Comparison of ENCODE assay signal across 11 mouse cellular contexts in genomic region chr17:48442745-48443457, GRCm38 (mm10). TPM values are rescaled to one million over a fixed set of nuclear protein-coding genes. Genes with fewer than 3 reads are reported as not detected.
DNase-seq lines count a peak whose midpoint lies in the region; ATAC-seq and TF ChIP-seq lines count a peak whose summit lies in the region.
"Had no signal": no experiment of that assay in that cellular context is flagged by ENCODE, and none has a peak within 500 bp of the region (broad histone marks: within the 10 kb centered on the region; RNA-seq: fewer than 3 reads in every experiment).

No protein-coding gene starts in this region.

- peak; percentile 45 for DNase-seq in forebrain, embryonic 14.5 days (ENCODE audit: low spot score)
- DNase-seq in embryo, embryonic 10.5 days (ENCODE audit: low spot score), result peak; percentile 30
- no peak for DNase-seq in Muller cell, postnatal 12 days (ENCODE audit: inconsistent ontology term)
- DNase-seq in right cerebral cortex, postnatal 10 days (ENCODE audit: low spot score in 2 of 2), result no peak
- no peak for DNase-seq in layer of hippocampus, adult 9-11 months
- DNase-seq: cerebellum, postnatal 25 days; liver, embryonic 13.5 days had no signal

- H3K9me3 ChIP-seq in forebrain, embryonic 14.5 days (replicated peaks; ENCODE audit: control insufficient read depth, low read length), result no peaks in the 10 kb centered on the region
- H3K9me3 ChIP-seq in forebrain, embryonic 15.5 days, result no peaks in the 10 kb centered on the region
- no peaks in the 10 kb centered on the region for H3K9me3 ChIP-seq in E14TG2a.4 (ENCODE audit: low read length)
- no peaks in the 10 kb centered on the region for H3K9me3 ChIP-seq in kidney, embryonic 16.5 days (ENCODE audit: low read length)
- H3K9me3 ChIP-seq: liver, embryonic 13.5 days had no signal

- WGBS in forebrain, embryonic 14.5 days, result 68% methylated on average over 7 of the region's 7 CpGs
- WGBS in forebrain, embryonic 15.5 days, result 66% methylated on average over 7 of the region's 7 CpGs
- WGBS in kidney, embryonic 16.5 days, result 39% methylated on average over 7 of the region's 7 CpGs

- H3K4me3 ChIP-seq in forebrain, embryonic 14.5 days (ENCODE audit: low read depth, low read length), result no peak overlapping the region
- H3K4me3 ChIP-seq in forebrain, embryonic 15.5 days, result no peak overlapping the region
- peak overlapping the region; percentile 21; the same call in 1 of the 2 replicates for H3K4me3 ChIP-seq in E14TG2a.4 (replicated peaks; ENCODE audit: low read length)
- H3K4me3 ChIP-seq in kidney, embryonic 16.5 days (ENCODE audit: low read length), result no peak overlapping the region
- H3K4me3 ChIP-seq: liver, embryonic 13.5 days had no signal

- 0 out of 2 replicates have a peak, but pooled peaks have one; percentile 46 for ATAC-seq in forebrain, embryonic 14.5 days
- no peak for ATAC-seq in forebrain, embryonic 15.5 days (replicated peaks)
- ATAC-seq in kidney, embryonic 16.5 days (ENCODE audit: low FRiP score, low TSS enrichment), result peak; percentile 66
- ATAC-seq: CD4-positive, CD25-positive, alpha-beta regulatory T cell, adult 4 months had no signal

- no peaks in the 10 kb centered on the region for H3K36me3 ChIP-seq in forebrain, embryonic 14.5 days (ENCODE audit: control insufficient read depth, insufficient read depth, low read length)
- no peaks in the 10 kb centered on the region for H3K36me3 ChIP-seq in forebrain, embryonic 15.5 days
- H3K36me3 ChIP-seq in E14TG2a.4 (ENCODE audit: insufficient read depth, low read length), result no peaks in the 10 kb centered on the region
- H3K36me3 ChIP-seq in kidney, embryonic 16.5 days (ENCODE audit: insufficient read depth, low read length), result no peaks in the 10 kb centered on the region

- no peak overlapping the region for H3K9ac ChIP-seq in forebrain, embryonic 14.5 days (ENCODE audit: low read length)
- no peak overlapping the region for H3K9ac ChIP-seq in forebrain, embryonic 15.5 days (replicated peaks)
- no peak overlapping the region for H3K9ac ChIP-seq in kidney, embryonic 16.5 days (replicated peaks; ENCODE audit: low read length)
- H3K9ac ChIP-seq: liver, embryonic 13.5 days had no signal

- H3K27ac ChIP-seq in forebrain, embryonic 14.5 days (ENCODE audit: low read depth, low read length), result no peak overlapping the region
- no peak overlapping the region for H3K27ac ChIP-seq in forebrain, embryonic 15.5 days (replicated peaks)
- peak overlapping the region; percentile 29; the same call in 1 of the 2 replicates for H3K27ac ChIP-seq in kidney, embryonic 16.5 days (ENCODE audit: low read length)
- H3K27ac ChIP-seq: liver, embryonic 13.5 days had no signal

- TF ChIP-seq CTCF in E14TG2a.4 (conservative IDR thresholded peaks at IDR 0.05; ENCODE audit: low read length), result no peak

- no peak overlapping the region for H3K4me2 ChIP-seq in forebrain, embryonic 14.5 days (ENCODE audit: low read length)
- no peak overlapping the region for H3K4me2 ChIP-seq in forebrain, embryonic 15.5 days (replicated peaks)
- no peak overlapping the region for H3K4me2 ChIP-seq in kidney, embryonic 16.5 days (replicated peaks; ENCODE audit: low read depth, low read length)
- H3K4me2 ChIP-seq: liver, embryonic 13.5 days had no signal

- H3K4me1 ChIP-seq in forebrain, embryonic 14.5 days (ENCODE audit: control insufficient read depth, insufficient read depth, low read length), result no peaks in the 10 kb centered on the region
- H3K4me1 ChIP-seq in forebrain, embryonic 15.5 days, result no peaks in the 10 kb centered on the region
- peaks cover 30% of the 10 kb centered on the region for H3K4me1 ChIP-seq in E14TG2a.4 (replicated peaks; ENCODE audit: low read depth, low read length)
- H3K4me1 ChIP-seq in kidney, embryonic 16.5 days (ENCODE audit: insufficient read depth, low read length), result peaks cover 13% of the 10 kb centered on the region

- no peaks in the 10 kb centered on the region for H3K27me3 ChIP-seq in forebrain, embryonic 14.5 days (replicated peaks; ENCODE audit: control insufficient read depth, insufficient read depth, low read length)
- H3K27me3 ChIP-seq in forebrain, embryonic 15.5 days, result no peaks in the 10 kb centered on the region
- H3K27me3 ChIP-seq in E14TG2a.4 (ENCODE audit: insufficient read depth, low read length), result no peaks in the 10 kb centered on the region
- H3K27me3 ChIP-seq in kidney, embryonic 16.5 days (ENCODE audit: insufficient read depth, low read length), result no peaks in the 10 kb centered on the region
- H3K27me3 ChIP-seq: liver, embryonic 13.5 days had no signal

RNA-seq across cellular contexts. Expression of gene Tspo2, which starts 8.4 kb away (rescaled TPM):
- 1.6 and 2.6 TPM in 2 replicates for polyA plus RNA-seq in forebrain, embryonic 14.5 days (2014; fragmentation: Nextera tagmentation; extraction: Ambion mirVana)
- polyA plus RNA-seq in forebrain, embryonic 15.5 days (2015; fragmentation: Nextera tagmentation; extraction: Ambion mirVana), result 2.3 and 2.8 TPM in 2 replicates
- polyA plus RNA-seq in kidney, embryonic 16.5 days (2015; fragmentation: Nextera tagmentation; extraction: Ambion mirVana), result 1.7 and 2.0 TPM in 2 replicates
- polyA plus RNA-seq: CD4-positive, CD25-positive, alpha-beta regulatory T cell, adult 4 months had no signal

RNA-seq across cellular contexts. Expression of gene Apobec2, which starts 10.2 kb away (rescaled TPM):
- 0.24 and 0.46 TPM in 2 replicates for polyA plus RNA-seq in forebrain, embryonic 14.5 days (2014; fragmentation: Nextera tagmentation; extraction: Ambion mirVana)
- 0.19 and 0.73 TPM in 2 replicates for polyA plus RNA-seq in forebrain, embryonic 15.5 days (2015; fragmentation: Nextera tagmentation; extraction: Ambion mirVana)
- polyA plus RNA-seq in kidney, embryonic 16.5 days (2015; fragmentation: Nextera tagmentation; extraction: Ambion mirVana), result 2.6 and 2.7 TPM in 2 replicates

RNA-seq across cellular contexts. Expression of gene Unc5cl, which starts 11.8 kb away (rescaled TPM):
- polyA plus RNA-seq in forebrain, embryonic 14.5 days (2014; fragmentation: Nextera tagmentation; extraction: Ambion mirVana), result 0.17 and 0.50 TPM in 2 replicates
- 0.17 and 0.24 TPM in 2 replicates for polyA plus RNA-seq in forebrain, embryonic 15.5 days (2015; fragmentation: Nextera tagmentation; extraction: Ambion mirVana)
- 8.3 and 8.8 TPM in 2 replicates for polyA plus RNA-seq in kidney, embryonic 16.5 days (2015; fragmentation: Nextera tagmentation; extraction: Ambion mirVana)

RNA-seq across cellular contexts. Expression of gene Oard1, which starts 33.1 kb away (rescaled TPM):
- 59.2 and 73.6 TPM in 2 replicates for polyA plus RNA-seq in forebrain, embryonic 14.5 days (2014; fragmentation: Nextera tagmentation; extraction: Ambion mirVana)
- 59.0 and 60.7 TPM in 2 replicates for polyA plus RNA-seq in forebrain, embryonic 15.5 days (2015; fragmentation: Nextera tagmentation; extraction: Ambion mirVana)
- 70.2 and 77.9 TPM in 2 replicates for polyA plus RNA-seq in kidney, embryonic 16.5 days (2015; fragmentation: Nextera tagmentation; extraction: Ambion mirVana)

RNA-seq across cellular contexts. Expression of gene Nfya, which starts 33.2 kb away (rescaled TPM):
- polyA plus RNA-seq in forebrain, embryonic 14.5 days (2014; fragmentation: Nextera tagmentation; extraction: Ambion mirVana), result 20.7 and 23.2 TPM in 2 replicates
- polyA plus RNA-seq in forebrain, embryonic 15.5 days (2015; fragmentation: Nextera tagmentation; extraction: Ambion mirVana), result 17.6 and 18.9 TPM in 2 replicates
- polyA plus RNA-seq in kidney, embryonic 16.5 days (2015; fragmentation: Nextera tagmentation; extraction: Ambion mirVana), result 16.6 and 18.9 TPM in 2 replicates

Comparison
In these comparisons a context has a peak if more than half of its experiments do, and no peak if none do; other contexts are left out.
1. DNase-seq: peak in forebrain, embryonic 14.5 days (single experiment) and embryo, embryonic 10.5 days (single experiment); none in Muller cell, postnatal 12 days (single experiment), right cerebral cortex, postnatal 10 days (0 of 2) and layer of hippocampus, adult 9-11 months (single experiment).